Mouse (Mus musculus): ENCODE results near the gene Prr14l.
"Not testable (repeated sequence)": the region's sequence is repeated elsewhere in the genome, so short reads cannot be mapped to it uniquely, and the experiment has no call there.

DNA sequence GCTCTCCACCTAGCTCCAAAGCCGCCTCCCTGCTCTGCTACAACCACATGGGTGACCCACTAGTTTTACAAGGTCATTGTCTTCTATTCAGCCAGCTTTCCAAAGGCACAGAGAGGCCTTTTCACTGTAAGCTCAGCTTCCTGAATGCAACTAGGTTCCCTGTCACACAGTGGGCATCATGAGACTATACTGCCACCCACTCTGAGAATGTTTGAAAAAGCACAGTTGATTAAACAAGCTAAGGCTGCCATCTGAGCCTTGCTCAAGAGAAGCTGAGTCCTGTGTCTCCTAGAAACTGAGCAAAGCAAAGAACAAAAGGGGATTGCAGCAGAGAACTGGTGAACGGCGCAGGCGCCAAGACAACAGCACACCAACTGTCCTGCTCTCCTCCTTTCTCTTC is 112.7 kb downstream of the Prr14l start:
- not testable (repeated sequence) for TF ChIP-seq CTCF, POLR2A (IDR thresholded peaks at IDR 0.05; ENCODE audit: insufficient read depth, low read depth, low read length)
